In genomic region chr17:84189127-84189854, GRCm38 (mm10) we compare ENCODE assay signal across 7 mouse cellular contexts. TPM values are rescaled to one million over a fixed set of nuclear protein-coding genes. Genes with fewer than 3 reads are reported as not detected.
DNase-seq lines count a peak whose midpoint lies in the region; ATAC-seq lines count a peak whose summit lies in the region.

No protein-coding gene starts in this region.

- H3K27ac ChIP-seq in embryonic facial prominence, embryonic 11.5 days (replicated peaks; ENCODE audit: low read depth, low read length): peak overlapping the region; percentile 95
- H3K27ac ChIP-seq in hindbrain, embryonic 11.5 days (ENCODE audit: low read depth, low read length): peak overlapping the region; percentile 94
- H3K27ac ChIP-seq in liver, embryonic 11.5 days (ENCODE audit: low read depth, low read length): peak overlapping the region; percentile 99

- peak overlapping the region; percentile 46; the same call in 1 of the 2 replicates for H3K4me3 ChIP-seq in embryonic facial prominence, embryonic 11.5 days (ENCODE audit: low read depth, low read length)
- H3K4me3 ChIP-seq in hindbrain, embryonic 11.5 days (ENCODE audit: low read depth, low read length): no peak overlapping the region
- H3K4me3 ChIP-seq in liver, embryonic 11.5 days (ENCODE audit: low read depth, low read length): no peak overlapping the region; the same call in 1 of the 2 replicates

- peak; percentile 26 to 40 for DNase-seq in spleen, postnatal 10 days (ENCODE audit: low spot score in 2 of 2)
- no peak for DNase-seq in spleen, adult 18-20 months
- DNase-seq in embryonic facial prominence, embryonic 11.5 days (ENCODE audit: low spot score): no peak
- DNase-seq in hindbrain, embryonic 11.5 days (ENCODE audit: low spot score): no peak
- peak; percentile 36 for DNase-seq in liver, embryonic 11.5 days (ENCODE audit: low spot score)

- peaks cover 8% of the 10 kb centered on the region; the same call in 1 of the 2 replicates for H3K4me1 ChIP-seq in embryonic facial prominence, embryonic 11.5 days (ENCODE audit: control insufficient read depth, insufficient read depth, low read length)
- H3K4me1 ChIP-seq in hindbrain, embryonic 11.5 days (replicated peaks; ENCODE audit: control insufficient read depth, insufficient read depth, low read length): peaks cover 6% of the 10 kb centered on the region
- peaks cover 19% of the 10 kb centered on the region for H3K4me1 ChIP-seq in liver, embryonic 11.5 days (replicated peaks; ENCODE audit: control insufficient read depth, insufficient read depth, low read length)

- H3K27me3 ChIP-seq in embryonic facial prominence, embryonic 11.5 days (ENCODE audit: control insufficient read depth, insufficient read depth, low read length): no peaks in the 10 kb centered on the region
- H3K27me3 ChIP-seq in hindbrain, embryonic 11.5 days (ENCODE audit: control insufficient read depth, insufficient read depth, low read length): peaks cover 3% of the 10 kb centered on the region; the same call in 1 of the 2 replicates
- no peaks in the 10 kb centered on the region for H3K27me3 ChIP-seq in liver, embryonic 11.5 days (replicated peaks; ENCODE audit: control insufficient read depth, insufficient read depth, low read length)

- H3K9me3 ChIP-seq in embryonic facial prominence, embryonic 11.5 days (replicated peaks; ENCODE audit: control insufficient read depth, low read length): no peaks in the 10 kb centered on the region
- H3K9me3 ChIP-seq in hindbrain, embryonic 11.5 days (ENCODE audit: control insufficient read depth, low read length): no peaks in the 10 kb centered on the region
- H3K9me3 ChIP-seq in liver, embryonic 11.5 days (ENCODE audit: control insufficient read depth, low read length): no peaks in the 10 kb centered on the region

- H3K9ac ChIP-seq in embryonic facial prominence, embryonic 11.5 days (replicated peaks; ENCODE audit: low read length): peak overlapping the region; percentile 69
- H3K9ac ChIP-seq in hindbrain, embryonic 11.5 days (ENCODE audit: low read depth, low read length): peak overlapping the region; percentile 64
- peak overlapping the region; percentile 94 for H3K9ac ChIP-seq in liver, embryonic 11.5 days (ENCODE audit: low read depth, low read length)

- peaks cover 7% of the 10 kb centered on the region for H3K36me3 ChIP-seq in embryonic facial prominence, embryonic 11.5 days (replicated peaks; ENCODE audit: control insufficient read depth, insufficient read depth, low read depth, low read length)
- no peaks in the 10 kb centered on the region; the same call in 1 of the 2 replicates for H3K36me3 ChIP-seq in hindbrain, embryonic 11.5 days (ENCODE audit: control insufficient read depth, insufficient read depth, low read length)
- H3K36me3 ChIP-seq in liver, embryonic 11.5 days (ENCODE audit: control insufficient read depth, insufficient read depth, low read length): peaks cover 21% of the 10 kb centered on the region

- no peak for ATAC-seq in embryonic facial prominence, embryonic 11.5 days (replicated peaks; ENCODE audit: insufficient number of reproducible peaks, low FRiP score, low TSS enrichment, low read depth)
- ATAC-seq in hindbrain, embryonic 11.5 days (ENCODE audit: low FRiP score): no peak
- ATAC-seq in liver, embryonic 11.5 days (replicated peaks; ENCODE audit: low FRiP score): no peak
- ATAC-seq in erythroid progenitor cell, adult 5-6 weeks (replicated peaks; ENCODE audit: low FRiP score, poor library complexity, severe bottlenecking): no peak
- no peak for ATAC-seq in megakaryocyte progenitor cell, adult 5-6 weeks (replicated peaks; ENCODE audit: poor library complexity)

- H3K4me2 ChIP-seq in embryonic facial prominence, embryonic 11.5 days (ENCODE audit: low read depth, low read length): peak overlapping the region; percentile 83; the same call in 1 of the 2 replicates
- peak overlapping the region; percentile 79 for H3K4me2 ChIP-seq in hindbrain, embryonic 11.5 days (replicated peaks; ENCODE audit: low read depth, low read length)
- H3K4me2 ChIP-seq in liver, embryonic 11.5 days: peak overlapping the region; percentile 97

- 79% methylated on average over 5 of the region's 5 CpGs for WGBS in embryonic facial prominence, embryonic 11.5 days
- 73% methylated on average over 5 of the region's 5 CpGs for WGBS in hindbrain, embryonic 11.5 days
- 81% methylated on average over 5 of the region's 5 CpGs for WGBS in liver, embryonic 11.5 days

RNA-seq across cellular contexts. Expression of gene Zfp36l2, which starts 1.5 kb away (rescaled TPM):
- 22.8 and 23.5 TPM in 2 replicates for polyA plus RNA-seq in embryonic facial prominence, embryonic 11.5 days (2014; fragmentation: Nextera tagmentation; extraction: Ambion mirVana)
- 15.8 and 16.0 TPM in 2 replicates for polyA plus RNA-seq in hindbrain, embryonic 11.5 days (2014; fragmentation: Nextera tagmentation; extraction: Ambion mirVana)
- polyA plus RNA-seq in liver, embryonic 11.5 days (2014; fragmentation: Nextera tagmentation; extraction: Ambion mirVana): 24.7 and 26.7 TPM in 2 replicates
- 38.2 and 62.0 TPM in 2 replicates for total RNA-seq in erythroid progenitor cell, adult 5-6 weeks (2015; ENCODE audit: low replicate concordance)
- total RNA-seq in erythroid progenitor cell, adult 5-6 weeks (2017; ENCODE audit: low replicate concordance): 21.8 and 22.3 TPM in 2 replicates
- total RNA-seq in megakaryocyte progenitor cell, adult 5-6 weeks (2015): 269 and 286 TPM in 2 replicates
- 98.9 and 112 TPM in 2 replicates for total RNA-seq in megakaryocyte progenitor cell, adult 5-6 weeks (2017)

Comparison
In these comparisons a context has a peak if more than half of its experiments do, and no peak if none do; other contexts are left out.
1. DNase-seq: peak in spleen, postnatal 10 days (2 of 2) and liver, embryonic 11.5 days (single experiment); none in spleen, adult 18-20 months (0 of 2), embryonic facial prominence, embryonic 11.5 days (single experiment) and hindbrain, embryonic 11.5 days (single experiment).
2. Peak in every context shown above with its lines, with median percentiles within 50 percentile points of each other: H3K27ac ChIP-seq, H3K4me2 ChIP-seq and H3K9ac ChIP-seq.